Mouse (Mus musculus) left cerebral cortex, postnatal 25 days (tissue): ENCODE measurements at regions not wholly inside any gene's neighbourhood (a gene's known extent, or its start where the extent isn't known, plus 50 kb on each side); places are given as distances from the start of the nearest gene placed in this dataset.

Experiments used
- microRNA-seq, 2 experiments: library from miRNA; unstranded; fragments of <30 nt; microRNA quantifications; one replicate each; pipeline ENCODE4 v1.2.0; 2022

Small RNA genes in the stretch of these regions (microRNA-seq; reads per million reads assigned to microRNA genes)
- 0 reads per million in 2 experiments for gene Gm44301
